Mouse (Mus musculus): Measurements from ENCODE around the gene Hnf1a.

Hnf1a gene

DNA sequence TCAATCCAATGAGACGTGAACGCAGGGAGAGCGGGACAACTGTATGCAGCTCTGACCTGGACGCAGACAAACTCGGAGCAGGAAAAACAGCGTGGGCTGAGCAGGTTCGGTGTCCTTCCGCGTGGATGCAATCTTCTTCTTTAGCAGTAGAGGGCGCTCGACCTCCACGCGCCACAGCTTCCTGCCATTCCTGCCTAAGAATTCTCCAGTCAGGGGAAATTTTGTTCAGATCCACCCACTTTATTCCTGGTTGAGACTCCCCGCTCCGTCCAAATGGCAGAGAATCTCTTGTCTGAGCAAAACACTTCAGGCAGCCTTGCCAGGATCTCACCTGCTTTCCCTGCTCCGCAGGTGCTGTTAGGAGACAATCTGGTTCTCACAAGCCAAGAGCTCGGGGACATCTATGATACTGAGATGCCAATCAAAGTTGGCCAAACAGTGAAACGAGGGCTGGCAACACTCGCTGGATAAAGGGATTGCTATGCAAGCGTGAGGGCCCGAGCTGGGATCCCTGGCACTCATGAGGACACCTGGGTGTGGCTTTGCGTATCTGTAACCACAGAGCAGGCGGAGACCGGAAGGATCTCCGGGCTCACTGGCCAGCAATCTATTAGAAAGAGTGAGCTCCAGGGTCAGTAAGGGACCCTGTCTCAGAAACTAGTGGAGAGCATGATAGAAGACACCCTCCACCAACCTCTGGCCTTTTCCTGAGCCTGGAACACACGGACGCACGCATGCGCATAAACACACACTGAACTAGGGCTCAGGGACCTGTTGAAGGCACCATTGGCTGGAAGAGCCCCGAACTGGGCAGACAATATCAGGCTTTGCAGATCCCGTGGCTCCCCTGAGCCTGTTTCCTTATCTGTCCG lies 8.6 kb upstream of the Hnf1a start:
- peak; percentile 12 to 72 for DNase-seq (ENCODE audit: low spot score in 2 of 2)

DNA sequence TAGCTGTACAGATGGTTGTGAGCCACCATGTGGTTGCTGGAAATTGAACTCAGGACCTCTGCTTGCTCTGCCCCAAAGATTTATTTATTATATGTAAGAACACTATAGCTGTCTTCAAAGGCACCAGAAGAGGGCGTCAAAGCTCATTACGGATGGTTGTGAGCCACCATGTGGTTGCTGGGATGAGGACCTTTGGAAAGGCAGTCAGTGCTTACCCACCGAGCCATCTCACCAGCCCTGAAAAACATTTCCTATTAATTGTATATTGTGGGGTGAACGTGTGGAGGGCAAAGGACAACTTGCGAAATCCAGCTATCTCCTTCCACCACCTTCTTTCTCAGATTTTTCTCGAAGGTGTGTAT lies 8.0 kb upstream of the Hnf1a start:
- no peak for DNase-seq (ENCODE audit: low spot score in 2 of 2)

DNA sequence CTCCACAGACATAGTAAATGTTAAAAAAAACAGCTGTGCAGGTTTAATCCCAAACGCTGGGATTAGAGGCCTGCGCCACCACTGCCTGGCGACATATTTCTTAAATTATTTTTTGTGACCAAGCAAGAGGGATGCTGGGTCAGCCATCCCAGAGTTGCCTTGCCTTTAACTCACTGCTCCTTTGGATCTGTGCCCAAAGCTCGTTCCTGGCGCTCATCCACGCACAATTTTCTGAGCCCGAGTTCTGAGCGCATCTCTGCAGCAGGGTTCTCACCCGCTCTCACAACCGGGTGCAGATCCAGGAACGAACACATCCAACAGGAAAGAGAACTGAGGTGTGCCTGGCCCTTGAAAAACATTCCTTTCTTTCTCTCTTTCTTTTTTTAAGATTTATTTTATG lies 7.6 kb upstream of the Hnf1a start:
- DNase-seq (ENCODE audit: low spot score in 2 of 2), result no peak

DNA sequence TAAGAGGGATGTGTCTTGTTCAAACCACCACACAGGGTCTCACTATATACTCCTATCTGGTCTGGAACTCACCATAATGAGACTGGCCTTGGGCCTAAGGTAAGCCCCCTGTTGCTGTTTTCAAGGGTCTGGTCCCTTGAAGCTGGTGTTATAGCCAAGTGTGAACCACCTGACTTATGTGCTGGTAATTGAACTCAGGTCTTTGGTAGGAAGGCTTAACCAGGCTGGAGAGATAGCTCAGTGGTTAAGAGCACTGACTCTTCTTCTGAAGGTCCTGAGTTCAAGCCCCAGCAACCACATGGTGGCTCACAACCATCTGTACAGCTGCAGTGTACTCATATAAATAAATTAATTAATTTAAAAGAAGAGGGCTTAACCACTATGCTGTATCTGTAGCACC lies 6.0 kb upstream of the Hnf1a start:
- no peak for DNase-seq (ENCODE audit: low spot score in 2 of 2)

DNA sequence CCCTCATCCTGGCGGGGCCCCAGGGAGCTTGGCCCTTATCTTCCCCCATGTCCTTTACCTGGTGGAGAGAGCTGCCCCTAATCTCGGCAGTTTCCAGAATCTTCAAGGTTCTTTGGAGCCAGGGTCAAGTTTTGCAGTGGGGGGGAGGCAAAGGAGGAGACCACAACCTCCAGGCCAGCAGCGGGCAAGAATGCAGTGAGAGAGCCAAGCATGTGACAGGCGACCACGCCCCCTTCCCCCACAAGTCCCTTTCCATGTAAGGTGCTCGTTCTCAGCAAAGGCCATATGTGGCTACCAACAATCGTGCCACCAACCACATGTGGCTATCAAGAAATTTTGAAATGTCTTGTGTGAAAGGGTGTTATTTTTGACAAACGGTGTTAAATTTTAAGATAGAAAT lies 2.2 kb upstream of the Hnf1a start:
- DNase-seq (ENCODE audit: low spot score in 2 of 2), result no peak

DNA sequence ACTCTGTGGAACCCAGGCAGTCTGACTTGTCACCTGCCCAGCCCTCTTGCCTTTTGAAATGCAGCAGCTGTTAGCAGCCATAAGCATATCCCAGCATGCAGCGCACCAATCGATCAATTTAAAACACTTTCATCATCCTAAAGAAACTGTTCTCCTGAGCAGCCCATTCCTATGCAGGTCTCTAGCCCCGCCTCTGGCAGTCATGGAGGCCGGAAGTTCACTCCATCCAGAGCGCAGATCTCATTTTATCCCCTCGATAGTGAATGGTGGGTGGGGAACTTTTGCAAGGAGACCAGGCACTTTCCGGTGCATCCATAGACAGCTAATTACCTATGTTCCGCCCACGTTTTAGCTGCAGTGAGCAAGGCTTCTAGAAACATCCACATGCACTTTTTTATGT lies 1.3 kb upstream of the Hnf1a start:
- DNase-seq (ENCODE audit: low spot score in 2 of 2), result no peak

DNA sequence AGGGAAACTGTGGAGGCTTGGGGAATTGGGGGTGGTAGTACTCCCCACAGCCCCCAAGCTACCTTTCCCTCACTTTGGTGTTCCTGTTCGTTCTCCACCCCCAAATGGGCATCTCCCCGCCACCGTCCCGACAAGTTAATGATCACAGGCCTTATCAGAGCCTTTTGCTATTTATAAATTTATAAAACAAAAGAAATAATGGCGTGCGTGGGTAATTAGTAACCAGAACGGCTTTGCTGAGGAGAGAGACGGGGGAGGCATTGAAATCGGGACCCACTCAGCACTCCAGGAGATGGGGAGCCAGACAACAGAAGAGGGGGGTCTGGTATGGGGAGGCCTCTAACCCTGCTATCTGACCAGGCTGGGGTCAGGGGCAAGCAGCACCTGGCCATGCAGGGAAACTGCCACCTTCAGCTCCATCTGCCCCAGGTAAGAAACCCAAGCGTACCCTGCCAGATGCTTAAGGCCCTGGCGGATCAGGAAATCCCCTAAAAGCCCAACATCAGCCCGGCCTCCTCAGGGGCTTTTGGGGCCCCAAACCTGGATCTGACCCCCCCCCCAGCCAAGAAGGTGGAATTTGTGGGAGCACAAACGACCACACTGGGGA lies 1.2 kb downstream of the Hnf1a start:
- DNase-seq (ENCODE audit: low spot score in 2 of 2), result no peak

DNA sequence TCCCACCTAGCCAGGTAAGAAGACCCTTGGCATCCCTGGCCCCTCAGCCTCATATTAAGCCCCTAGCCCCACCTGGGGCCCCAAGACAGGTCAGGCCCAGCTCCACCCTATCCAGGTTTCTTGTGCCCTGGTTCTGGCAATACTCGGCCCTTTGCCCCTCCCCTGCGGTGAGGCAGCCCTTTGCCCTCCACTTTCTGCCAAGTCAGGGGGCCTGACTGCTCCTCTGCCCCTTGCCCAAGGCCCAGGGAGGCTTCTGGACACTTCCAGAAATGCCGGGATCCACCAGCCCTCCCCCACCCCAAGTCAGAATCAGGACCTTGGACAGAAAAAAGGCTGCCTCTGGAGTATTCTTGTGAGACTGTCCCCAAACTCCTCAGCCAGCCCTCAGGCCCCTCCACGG lies 1.8 kb downstream of the Hnf1a start:
- no peak for DNase-seq (ENCODE audit: low spot score in 2 of 2)

DNA sequence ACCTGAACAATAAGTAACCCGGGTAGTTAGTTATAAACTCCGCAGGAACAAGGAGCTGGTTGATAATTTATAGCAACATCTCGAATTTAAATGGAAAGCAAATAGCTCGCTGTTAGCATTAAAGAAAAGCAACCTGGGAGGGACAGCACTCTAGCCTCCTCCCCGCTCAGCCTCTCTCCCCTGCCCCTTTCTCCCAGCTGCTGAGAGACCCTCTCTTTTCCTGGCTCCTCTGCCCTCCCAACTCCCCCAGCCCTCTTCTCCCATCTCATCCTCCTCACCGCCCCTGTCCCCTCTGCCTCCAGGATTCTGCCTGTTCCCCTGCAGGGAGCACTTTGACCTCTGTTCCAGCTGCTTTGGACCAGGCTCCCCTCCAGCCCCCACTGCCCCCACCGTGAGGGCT lies 2.2 kb downstream of the Hnf1a start:
- no peak for DNase-seq (ENCODE audit: low spot score in 2 of 2)

DNA sequence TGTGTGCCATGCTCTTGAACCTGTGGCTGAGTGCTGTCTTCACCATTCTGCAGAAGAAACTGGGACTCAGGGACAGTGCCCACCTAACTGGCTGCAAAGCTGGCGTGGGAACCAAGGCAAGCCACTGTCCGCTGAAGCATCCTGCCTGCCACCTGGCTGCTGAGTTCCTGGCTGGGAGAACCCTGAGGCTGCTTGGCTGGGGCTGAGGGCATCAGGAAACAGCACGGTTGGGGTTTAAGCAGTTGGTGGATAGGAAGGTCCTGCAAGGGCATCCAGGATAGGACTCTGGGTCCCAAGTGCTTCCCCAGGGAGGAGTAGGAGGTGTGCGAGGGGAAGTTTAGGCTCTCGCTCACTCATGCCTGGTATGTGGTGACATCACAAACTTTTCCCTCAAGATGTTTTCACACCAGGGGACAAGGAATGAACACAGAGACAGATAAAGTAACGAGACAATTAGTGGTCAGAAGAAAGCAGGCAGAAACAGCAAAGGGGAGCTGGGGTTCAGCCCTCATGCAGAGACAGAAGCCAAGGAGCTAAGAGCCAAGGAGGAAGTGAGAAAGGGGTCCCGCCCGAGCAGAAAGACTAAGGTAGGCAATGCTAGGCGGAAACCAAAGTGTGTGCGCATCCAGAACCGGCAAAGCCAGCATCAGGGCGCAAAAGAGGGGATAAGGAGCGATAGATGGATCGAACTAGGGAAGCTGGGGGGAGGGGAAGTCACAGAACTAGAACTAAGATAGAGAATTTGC lies 3.2 kb downstream of the Hnf1a start:
- DNase-seq (ENCODE audit: low spot score in 2 of 2), result no peak

DNA sequence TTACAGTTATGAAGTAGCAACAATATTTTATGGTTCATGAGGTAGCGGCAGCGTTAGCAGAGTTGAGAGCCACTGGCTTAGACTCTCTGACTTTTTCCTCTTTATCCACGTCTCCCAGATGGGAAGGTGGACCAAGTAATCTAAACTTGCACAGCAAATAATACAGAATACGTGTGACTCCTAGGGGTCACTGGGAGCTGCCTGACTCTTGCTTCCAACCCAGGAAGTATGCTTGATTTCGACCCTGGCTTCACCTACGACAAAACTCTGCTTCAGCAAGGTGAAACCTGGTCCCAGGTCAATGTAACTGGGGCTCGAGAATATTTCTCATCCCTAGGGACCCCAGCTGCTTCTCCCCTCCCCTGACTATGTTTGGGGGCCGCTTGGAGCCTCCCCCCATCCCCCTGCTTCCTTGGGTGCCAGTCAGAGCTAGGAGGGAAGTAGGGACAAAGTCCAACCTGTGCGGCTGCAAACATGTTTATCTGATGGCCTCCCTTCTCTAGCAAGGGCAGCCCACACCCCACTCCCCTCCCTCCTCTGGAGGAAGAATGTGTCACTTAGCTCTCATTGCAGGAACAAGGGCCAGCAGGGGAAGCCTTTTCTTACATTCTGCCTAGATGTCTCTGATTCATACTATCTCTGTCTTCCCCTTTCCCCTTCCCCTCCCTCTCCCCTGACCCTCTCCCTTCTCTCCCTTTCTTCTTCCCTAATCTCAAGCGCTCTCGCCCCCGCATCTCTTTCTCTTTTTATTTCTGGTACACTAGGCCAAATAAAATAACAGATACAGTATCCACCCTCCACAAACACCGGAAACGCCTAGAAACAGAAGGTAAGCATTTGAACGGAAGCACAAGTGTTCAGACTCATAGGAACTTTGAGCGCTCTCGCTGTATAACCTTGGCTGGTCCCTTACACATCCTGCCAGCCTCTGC lies 5.7 kb downstream of the Hnf1a start:
- DNase-seq (ENCODE audit: low spot score in 2 of 2), result no peak

DNA sequence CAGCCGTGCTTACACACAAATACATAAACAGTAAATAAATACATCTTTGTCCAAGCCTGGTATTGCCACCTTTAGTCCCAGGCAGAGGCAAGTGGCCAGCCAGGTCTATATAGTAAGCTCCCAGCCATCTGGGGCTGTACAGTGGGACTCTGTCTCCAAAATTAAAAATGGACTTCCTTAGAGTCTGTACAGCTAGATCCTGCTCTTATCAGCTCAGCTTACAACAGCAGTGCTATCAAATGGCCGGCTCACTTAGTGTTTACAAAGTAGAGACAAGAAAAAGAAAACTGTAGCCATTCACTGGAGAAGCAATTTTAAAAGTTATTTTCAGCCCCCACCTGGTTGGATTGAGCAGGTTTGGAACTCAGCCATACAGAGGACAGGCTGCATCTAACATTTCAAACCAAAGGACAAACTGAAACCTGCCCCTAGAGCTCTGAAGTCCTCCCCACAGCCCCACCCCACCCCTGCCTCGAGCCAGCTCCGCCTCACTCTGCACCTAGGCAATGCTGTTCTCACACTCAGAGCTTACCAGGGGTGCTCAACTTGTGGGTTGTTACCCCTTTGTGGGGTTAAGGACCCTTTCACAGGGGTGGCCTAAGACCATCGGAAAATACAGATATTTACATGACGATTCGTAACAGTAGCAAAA lies 6.5 kb downstream of the Hnf1a start:
- DNase-seq (ENCODE audit: low spot score in 2 of 2), result no peak

DNA sequence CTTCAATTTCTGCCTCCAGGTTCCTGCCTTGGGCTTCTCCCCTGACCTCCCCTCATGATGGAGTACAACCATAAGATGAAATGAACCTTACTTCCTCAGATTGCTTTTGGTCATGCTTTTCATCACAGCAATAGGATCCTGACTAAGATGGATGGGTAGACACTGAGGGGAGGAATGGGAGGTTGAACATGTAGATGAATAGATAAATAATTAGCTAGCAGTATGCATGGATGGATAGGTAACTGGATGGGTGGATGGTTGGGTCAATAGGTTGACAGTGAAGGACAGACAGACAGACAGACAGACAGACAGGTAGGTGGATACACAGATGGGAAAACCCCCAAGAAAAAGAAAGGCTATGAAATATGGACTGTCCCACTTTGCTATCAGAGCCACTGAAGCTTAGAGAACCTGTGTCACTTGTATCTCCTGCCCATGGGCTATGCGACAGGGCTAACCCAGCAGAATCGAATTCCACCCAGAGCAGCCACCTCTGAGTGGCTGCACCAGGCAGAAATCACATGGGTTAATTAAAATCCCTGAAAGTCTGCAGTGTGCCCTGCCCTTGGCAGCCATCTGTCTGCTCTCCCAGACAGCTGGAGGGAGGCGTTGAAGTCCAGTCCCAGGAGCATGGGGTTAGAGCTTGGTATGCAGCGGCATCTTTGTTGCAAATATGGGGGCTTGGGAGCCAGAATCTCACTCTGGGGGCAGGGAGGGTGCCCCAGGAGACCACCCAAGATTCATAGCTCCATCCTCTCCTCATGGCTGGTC lies 9.1 kb downstream of the Hnf1a start:
- DNase-seq (ENCODE audit: low spot score in 2 of 2), result no peak

DNA sequence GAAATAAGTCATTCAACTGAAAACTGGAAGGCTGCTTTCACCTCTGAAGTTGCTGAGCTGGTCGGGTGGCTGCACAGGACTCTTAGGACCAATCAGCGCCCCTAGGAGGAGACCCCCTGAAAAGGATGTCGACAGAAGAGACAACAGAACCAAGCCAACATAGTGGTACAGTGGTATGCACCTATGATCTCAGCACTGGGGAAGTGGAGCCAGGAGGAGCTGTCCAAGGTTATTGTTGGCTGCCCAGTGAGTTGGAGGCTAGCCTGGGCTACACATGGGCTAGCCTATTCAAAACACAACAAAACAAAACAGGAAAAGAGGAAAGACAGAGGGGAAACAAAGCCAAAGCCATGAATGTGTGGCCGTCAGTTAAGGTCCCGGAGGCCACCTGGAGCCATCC lies 12.8 kb downstream of the Hnf1a start:
- no peak for DNase-seq (ENCODE audit: low spot score in 2 of 2)

DNA sequence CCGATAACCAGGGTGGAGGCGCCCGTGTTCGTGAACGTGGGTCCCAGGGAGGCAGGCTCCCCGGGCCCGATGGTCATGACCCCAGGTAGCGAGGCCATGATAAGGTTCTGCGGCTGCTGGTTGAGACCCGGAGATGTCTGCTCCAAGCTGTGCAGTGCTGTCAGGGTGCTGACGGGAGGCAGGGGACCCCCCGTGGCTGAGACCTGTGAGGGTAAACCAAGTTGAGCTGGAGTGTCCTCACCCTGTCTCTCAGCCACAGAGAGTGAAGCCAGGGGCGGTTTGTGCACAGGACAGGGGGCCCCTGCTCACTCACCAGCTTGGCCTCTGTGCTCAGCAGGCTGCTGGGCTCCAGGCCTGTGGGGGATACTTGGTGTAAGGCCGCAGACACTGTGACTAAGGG lies 17.6 kb downstream of the Hnf1a start:
- no peak for DNase-seq (ENCODE audit: low spot score in 2 of 2)

DNA sequence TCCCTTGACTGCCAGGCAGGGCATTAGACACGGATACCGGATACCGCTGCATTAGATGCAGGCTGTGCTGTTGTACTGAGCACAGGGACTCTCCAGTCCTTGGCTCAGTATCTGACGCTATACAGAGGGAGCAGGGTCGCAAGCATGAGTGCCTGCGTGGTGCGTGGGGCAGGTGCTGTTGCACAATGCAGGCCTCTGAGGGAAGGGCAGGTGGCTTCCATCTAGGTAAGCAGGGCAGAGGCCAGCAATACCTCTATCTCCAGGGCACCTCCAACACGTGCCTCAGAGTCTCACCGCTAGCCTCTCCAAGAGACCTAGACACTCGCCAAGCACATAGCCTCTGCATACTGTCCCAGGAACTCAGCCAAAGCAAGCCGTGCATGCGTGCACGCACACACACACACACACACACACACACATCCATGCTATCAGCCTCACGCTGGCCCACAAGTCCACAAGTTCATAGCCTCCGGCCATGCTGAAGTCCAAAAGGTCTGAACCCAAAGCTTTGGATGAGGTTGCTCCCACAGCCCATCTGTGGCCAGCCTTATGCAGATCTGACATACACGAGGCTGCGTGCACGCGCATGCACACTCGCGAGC lies 19.5 kb downstream of the Hnf1a start:
- DNase-seq (ENCODE audit: low spot score in 2 of 2), result no peak

DNA sequence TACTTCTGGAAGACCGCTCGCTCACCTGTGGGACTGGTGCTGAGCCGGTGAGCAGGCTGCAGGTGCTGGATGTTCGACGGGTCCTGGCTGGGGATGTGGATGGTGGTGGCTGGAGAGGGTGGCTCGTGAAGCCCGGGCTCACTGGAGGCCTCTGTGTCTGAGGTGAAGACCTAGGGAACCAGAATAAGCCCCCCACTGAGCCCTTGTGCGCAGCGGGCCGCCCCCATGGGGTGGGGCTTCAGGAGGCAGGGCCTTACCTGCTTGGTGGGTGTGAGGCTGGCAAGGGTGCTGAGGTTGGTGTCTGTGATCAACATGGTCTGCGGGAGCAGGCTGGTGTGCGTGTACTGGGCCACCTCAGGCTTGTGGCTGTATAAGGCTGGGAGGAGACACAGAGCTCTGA lies 20.2 kb downstream of the Hnf1a start:
- DNase-seq (ENCODE audit: low spot score in 2 of 2), result no peak

DNA sequence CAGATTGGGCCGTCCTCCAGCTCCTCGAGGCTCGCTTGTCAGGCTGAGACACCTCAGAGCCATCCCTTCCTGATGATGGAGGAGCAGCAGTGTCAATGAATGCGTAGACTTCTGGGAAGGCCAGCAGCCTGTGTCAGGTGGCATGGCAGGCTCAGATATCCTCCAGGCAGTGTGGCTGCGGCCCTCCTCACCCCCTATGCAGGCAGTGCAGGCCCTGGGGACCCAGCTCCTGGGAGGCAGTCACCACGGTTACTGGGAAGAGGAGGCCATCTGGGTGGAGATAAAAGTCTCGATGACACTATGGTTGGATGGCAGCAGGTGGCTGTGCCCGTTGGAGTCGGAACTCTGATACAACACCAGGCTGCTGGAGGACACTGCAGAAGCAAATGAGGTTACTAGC lies 21.1 kb downstream of the Hnf1a start:
- no peak for DNase-seq (ENCODE audit: low spot score in 2 of 2)

DNA sequence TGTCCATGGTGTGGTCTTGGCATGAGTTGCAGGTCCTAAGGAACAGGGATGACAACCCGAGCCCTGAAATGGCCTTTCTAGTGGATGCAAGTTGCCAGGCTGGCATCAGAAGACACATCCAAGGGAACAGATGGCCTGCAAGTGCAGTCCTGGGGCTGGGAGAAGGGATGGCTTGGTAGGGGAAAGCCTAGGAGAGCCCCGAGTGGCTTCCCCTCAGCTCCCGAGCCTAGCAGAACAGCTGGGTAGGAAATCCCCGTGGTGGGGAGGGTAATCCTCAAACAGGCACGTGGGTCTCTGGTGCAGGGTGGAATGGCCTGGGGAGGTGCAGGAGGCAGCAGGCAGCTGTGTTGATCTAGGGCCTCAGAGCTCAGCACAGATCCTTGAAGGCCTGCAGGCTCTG lies 21.6 kb downstream of the Hnf1a start:
- DNase-seq (ENCODE audit: low spot score in 2 of 2), result no peak

DNA sequence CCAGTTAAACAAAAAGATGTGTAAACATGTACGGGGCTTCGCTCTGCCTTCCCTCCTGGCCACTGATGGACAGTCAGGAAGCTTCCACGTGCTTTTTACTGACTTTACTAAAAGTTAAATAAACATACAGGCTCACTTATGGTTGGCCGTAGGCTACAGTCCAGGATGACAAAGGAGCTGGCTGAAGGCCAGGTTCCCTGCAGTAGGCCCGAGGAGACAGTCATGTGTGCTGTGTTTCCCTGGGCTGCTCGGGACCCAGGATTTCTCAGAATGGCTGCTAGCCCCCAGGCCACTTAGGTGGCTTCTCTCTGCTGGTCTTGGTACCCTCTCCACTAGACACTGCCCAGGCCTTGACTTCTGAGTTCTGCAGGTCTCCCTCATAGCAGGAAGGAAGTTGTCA lies 22.0 kb downstream of the Hnf1a start:
- no peak for DNase-seq (ENCODE audit: low spot score in 2 of 2)
